Mouse (Mus musculus) cortical plate, adult 2 months (tissue): ENCODE measurements around the gene Zfp821. TPM values are rescaled to one million over a fixed set of nuclear protein-coding genes. Genes with fewer than 3 reads are reported as not detected.
"Not testable (repeated sequence)": the region's sequence is repeated elsewhere in the genome, so short reads cannot be mapped to it uniquely, and the experiment has no call there.

Source experiments
- H3K27ac ChIP-seq: fragments of 200-500 bp; 2 replicates; pipeline ENCODE4 v1.5.1; 2012; ENCODE audit warnings: low read length, control low read depth, inconsistent platforms; ENCODE audit not compliant: insufficient read depth
- H3K4me1 ChIP-seq: fragments of 200-500 bp; 2 replicates; pipeline ENCODE4 v1.6.1; 2011; ENCODE audit warnings: low read length; ENCODE audit not compliant: control insufficient read depth, insufficient read depth
- H3K4me3 ChIP-seq: fragments of 200-500 bp; 2 replicates; pipeline ENCODE4 v1.5.1; 2011; ENCODE audit warnings: mild to moderate bottlenecking, low read length, control low read depth; ENCODE audit not compliant: insufficient read depth
- CTCF ChIP-seq: fragments of 200-500 bp; IDR thresholded peaks from 2 replicates; pipeline ENCODE4 v1.5.1; 2011; ENCODE audit warnings: mild to moderate bottlenecking, control low read depth, low read length; ENCODE audit not compliant: insufficient read depth; ENCODE audit errors: extremely low read depth
- POLR2A ChIP-seq: fragments of 200-500 bp; IDR thresholded peaks from 2 replicates; pipeline ENCODE4 v1.6.1; 2011; ENCODE audit warnings: mild to moderate bottlenecking, low read length, control low read depth; ENCODE audit not compliant: insufficient read depth; ENCODE audit errors: extremely low read depth
- polyA plus RNA-seq: library from polyadenylated mRNA; depleted of rRNA; stranded (reverse); fragments of >200 nt; gene quantifications from 2 replicates; pipeline ENCODE4 v1.2.3, GENCODE M21; 2012

Zfp821 gene
- polyA plus RNA-seq, 1 experiment, result 47.6 TPM

GRCm38 (mm10) chr8:109747468-109748199 lies 42.3 kb downstream of the Zfp821 start:
- Histone ChIP-seq H3K4me3 (no peak overlapping the region), H3K27ac (no peak overlapping the region), H3K4me1 (no peaks in the 10 kb centered on the region)
- no peak for TF ChIP-seq POLR2A
- no peak for TF ChIP-seq CTCF

DNA sequence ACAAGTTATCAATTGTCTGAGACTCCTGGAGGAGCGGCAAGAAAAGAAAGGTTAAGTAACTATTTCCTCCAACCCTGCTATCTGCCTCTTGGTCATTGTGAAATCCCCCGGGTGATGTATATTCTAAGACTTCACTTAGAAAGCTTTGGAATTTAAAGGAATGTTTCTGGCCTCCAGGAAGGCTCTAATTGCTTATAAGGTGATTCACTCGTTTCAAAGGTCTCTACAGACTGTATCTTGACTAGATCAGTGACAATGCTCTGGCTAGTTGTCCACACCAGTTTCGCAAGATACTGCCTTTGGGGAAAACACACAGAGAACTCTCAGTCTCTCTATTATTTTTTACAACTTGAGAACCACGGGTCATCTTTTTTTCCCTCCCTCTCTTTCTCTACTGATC lies 44.9 kb downstream of the Zfp821 start:
- Histone ChIP-seq H3K4me3 (no peak overlapping the region), H3K27ac (no peak overlapping the region), H3K4me1 (no peaks in the 10 kb centered on the region)
- TF ChIP-seq CTCF (no peak), POLR2A (no peak)

GRCm38 (mm10) chr8:109750699-109751098 lies 45.4 kb downstream of the Zfp821 start:
- TF ChIP-seq POLR2A (no peak), CTCF (no peak)
- Histone ChIP-seq H3K27ac (no peak overlapping the region), H3K4me1 (no peaks in the 10 kb centered on the region), H3K4me3 (no peak overlapping the region)

DNA sequence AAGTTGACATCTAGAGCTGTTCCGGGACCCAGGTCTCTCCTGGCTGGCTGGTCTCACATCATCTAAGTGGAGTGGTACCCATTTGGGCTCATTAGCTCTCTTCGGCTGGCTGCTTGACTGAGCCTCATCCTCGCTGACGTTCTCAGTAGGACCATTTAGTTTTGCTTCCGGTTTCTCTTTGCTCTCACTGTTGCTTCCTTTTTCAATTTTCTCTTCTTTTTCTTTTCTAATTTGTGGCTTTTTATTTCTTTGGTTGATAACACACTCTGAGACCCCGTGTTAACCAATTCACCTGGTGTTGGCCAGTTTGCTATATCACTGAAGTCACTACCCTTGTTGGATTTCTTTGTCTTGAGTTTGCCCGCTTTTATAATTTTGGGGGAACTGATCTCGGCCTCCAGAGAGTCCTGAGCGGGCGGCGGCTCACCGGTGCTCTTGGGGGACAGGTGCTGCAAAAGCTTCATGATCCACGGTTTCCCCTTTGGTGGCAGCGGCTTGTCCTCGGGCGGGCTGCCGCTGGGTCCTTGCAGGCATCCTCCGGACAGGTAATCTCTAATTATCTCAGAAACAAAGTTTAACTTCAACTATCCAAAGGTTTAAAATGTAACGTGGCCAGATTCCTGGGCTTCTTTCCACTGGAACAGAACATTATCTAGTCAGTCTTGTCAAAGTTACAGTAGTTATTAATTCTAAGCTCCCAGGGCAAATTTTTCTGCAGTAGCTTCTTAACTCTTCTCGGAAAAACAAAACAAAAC lies 46.6 kb downstream of the Zfp821 start:
- no peak for TF ChIP-seq POLR2A
- TF ChIP-seq CTCF, result no peak
- Histone ChIP-seq H3K4me3 (no peak overlapping the region), H3K27ac (no peak overlapping the region), H3K4me1 (no peaks in the 10 kb centered on the region)

GRCm38 (mm10) chr8:109754696-109755095 lies 49.4 kb downstream of the Zfp821 start:
- no peak for TF ChIP-seq POLR2A
- TF ChIP-seq CTCF, result no peak

GRCm38 (mm10) chr8:109755554-109755953 lies 50.2 kb downstream of the Zfp821 start:
- not testable (repeated sequence) for H3K4me1 ChIP-seq, H3K27ac ChIP-seq, H3K4me3 ChIP-seq

More at GRCm38 (mm10) chr8:109754696-109755095, 49.4 kb downstream of the Zfp821 start:
- H3K4me1 ChIP-seq, result no peaks in the 10 kb centered on the region
- no peak overlapping the region for H3K4me3 ChIP-seq
- no peak overlapping the region for H3K27ac ChIP-seq

GRCm38 (mm10) chr8:109756849-109757248 lies 51.5 kb downstream of the Zfp821 start:
- H3K4me3 ChIP-seq, result no peak overlapping the region
- no peaks in the 10 kb centered on the region for H3K4me1 ChIP-seq
- TF ChIP-seq POLR2A (no peak), CTCF (no peak)
- no peak overlapping the region for H3K27ac ChIP-seq

DNA sequence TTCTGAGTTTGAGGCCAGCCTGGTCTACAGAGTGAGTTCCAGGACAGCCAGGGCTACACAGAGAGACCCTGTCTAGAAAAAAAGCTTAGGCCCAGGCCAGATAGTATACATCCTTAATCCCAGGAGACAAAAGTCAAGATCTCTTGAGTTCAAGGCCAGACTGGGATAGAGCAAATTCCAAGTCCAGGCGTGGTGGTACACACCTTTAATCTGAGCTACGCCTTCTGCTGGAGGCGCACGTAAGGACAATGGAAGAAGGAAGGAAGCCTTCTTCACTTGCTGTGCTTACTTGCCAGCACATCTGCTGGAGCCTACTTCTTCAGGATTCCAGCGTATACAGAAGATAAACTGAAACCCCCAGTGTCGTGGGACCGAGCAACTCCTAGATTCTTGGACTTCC lies 54.1 kb downstream of the Zfp821 start:
- H3K27ac ChIP-seq, result no peak overlapping the region
- TF ChIP-seq POLR2A (no peak), CTCF (no peak)
- no peak overlapping the region for H3K4me3 ChIP-seq
- no peaks in the 10 kb centered on the region for H3K4me1 ChIP-seq

GRCm38 (mm10) chr8:109760221-109760620 lies 54.9 kb downstream of the Zfp821 start:
- Histone ChIP-seq H3K4me3 (no peak overlapping the region), H3K27ac (no peak overlapping the region)
- TF ChIP-seq POLR2A (no peak), CTCF (no peak)

DNA sequence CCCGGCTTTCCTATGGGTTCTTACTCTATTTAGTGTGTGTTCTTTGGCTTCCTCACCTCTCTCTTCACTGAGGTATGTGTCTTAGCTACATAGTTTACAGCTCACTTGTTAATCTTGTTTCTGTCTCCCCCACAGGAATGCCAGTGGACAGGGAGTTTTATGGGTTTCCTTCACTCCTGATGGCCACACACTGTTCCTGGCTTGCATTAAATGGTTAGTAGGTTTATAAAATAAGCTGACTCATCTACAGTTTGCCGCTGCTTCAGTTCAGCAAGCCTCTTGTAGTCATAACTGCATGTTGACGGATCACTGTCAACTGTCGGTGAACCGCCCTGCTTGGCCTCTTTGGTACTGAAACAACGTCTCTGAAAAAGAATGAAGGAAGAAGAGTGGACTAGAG lies 58.7 kb downstream of the Zfp821 start:
- Histone ChIP-seq H3K27ac (no peak overlapping the region), H3K4me1 (no peaks in the 10 kb centered on the region), H3K4me3 (no peak overlapping the region)
- TF ChIP-seq CTCF, result no peak
- no peak for TF ChIP-seq POLR2A

More at GRCm38 (mm10) chr8:109760221-109760620, 54.9 kb downstream of the Zfp821 start:
- H3K4me1 ChIP-seq, result no peaks in the 10 kb centered on the region
